Mouse (Mus musculus) neural tube, embryonic 15.5 days (tissue): Measurements from ENCODE around the gene Olfr1173. TPM values are rescaled to one million over a fixed set of nuclear protein-coding genes. Genes with fewer than 3 reads are reported as not detected.

Source experiments
- ATAC-seq: fragments of 200-750 bp; cut with Nextera tagmentation; 2 replicates; pipeline ENCODE4 v1.8.0; 2017; ENCODE audit warnings: mild to moderate bottlenecking, moderate TSS enrichment, moderate library complexity; ENCODE audit not compliant: low FRiP score
- H3K27ac ChIP-seq: fragments of 300-500 bp; sonication (generic); replicated peaks from 2 replicates; pipeline ENCODE4 v1.5.1; 2015; ENCODE audit warnings: mild to moderate bottlenecking, inconsistent platforms
- H3K27me3 ChIP-seq: fragments of 300-500 bp; sonication (generic); replicated peaks from 2 replicates; pipeline ENCODE4 v1.6.1; 2015; ENCODE audit warnings: inconsistent platforms
- H3K36me3 ChIP-seq: fragments of 300-500 bp; sonication (generic); 2 replicates; pipeline ENCODE4 v1.6.1; 2015; ENCODE audit warnings: inconsistent platforms
- H3K4me1 ChIP-seq: fragments of 300-500 bp; sonication (generic); 2 replicates; pipeline ENCODE4 v1.6.1; 2015; ENCODE audit warnings: inconsistent platforms
- H3K4me2 ChIP-seq: fragments of 300-500 bp; sonication (generic); 2 replicates; pipeline ENCODE4 v1.6.1; 2015; ENCODE audit warnings: inconsistent platforms, mild to moderate bottlenecking, moderate library complexity
- H3K4me3 ChIP-seq: fragments of 300-500 bp; sonication (generic); replicated peaks from 2 replicates; pipeline ENCODE4 v1.5.1; 2015; ENCODE audit warnings: mild to moderate bottlenecking, inconsistent platforms
- H3K9ac ChIP-seq: fragments of 300-500 bp; sonication (generic); replicated peaks from 2 replicates; pipeline ENCODE4 v1.6.1; 2015; ENCODE audit warnings: mild to moderate bottlenecking, inconsistent platforms
- H3K9me3 ChIP-seq: fragments of 300-500 bp; sonication (generic); replicated peaks from 2 replicates; pipeline ENCODE4 v1.6.1; 2016; ENCODE audit warnings: inconsistent platforms
- WGBS: fragments of 180-500 bp; shearing (Covaris S2); methylation state at CpG from one replicate; pipeline ENCODE4 v1.1.7; 2015; ENCODE audit warnings: mixed read lengths; 5-methylcytosine and 5-hydroxymethylcytosine counted together
- polyA plus RNA-seq: library from polyadenylated mRNA; unstranded; fragments of >200 nt; fragmentation: Nextera tagmentation; extraction: Ambion mirVana; gene quantifications from 2 replicates; pipeline ENCODE4 v1.2.1, GENCODE M21; 2015

The Olfr1173 gene
- not detected in 2 replicates for polyA plus RNA-seq

- Histone ChIP-seq H3K27ac (no peak within 1 kb of the TSS), H3K36me3 (no peaks in the 10 kb centered on the region), H3K27me3 (no peaks in the 10 kb centered on the region), H3K4me2 (no peak within 1 kb of the TSS), H3K9ac (no peak within 1 kb of the TSS), H3K4me3 (no peak within 1 kb of the TSS), H3K4me1 (no peaks in the 10 kb centered on the region), H3K9me3 (no peaks in the 10 kb centered on the region)
- ATAC-seq = no peak
Measured at GRCm38 (mm10) chr2:88279775-88280174, at the start of gene Olfr1173. Olfr1173 (minus strand) TSS chr2:88279875.

- no peaks in the 10 kb centered on the region for H3K27me3 ChIP-seq
- WGBS = 89% methylated on average over 2 of the region's 2 CpGs
- no peak within 1 kb of the TSS for H3K4me2 ChIP-seq
- H3K27ac ChIP-seq = no peak within 1 kb of the TSS
- H3K9ac ChIP-seq = no peak within 1 kb of the TSS
- no peak within 1 kb of the TSS for H3K4me3 ChIP-seq
- no peaks in the 10 kb centered on the region for H3K4me1 ChIP-seq
- no peaks in the 10 kb centered on the region for H3K9me3 ChIP-seq
- no peaks in the 10 kb centered on the region for H3K36me3 ChIP-seq
- ATAC-seq = no peak
Measured at GRCm38 (mm10) chr2:88327115-88327514, 47.4 kb upstream of the Olfr1173 start, which contains the start of gene Olfr1175-ps. Olfr1175-ps (minus strand) TSS chr2:88327215.

- Histone ChIP-seq H3K4me1 (no peaks in the 10 kb centered on the region), H3K9me3 (no peaks in the 10 kb centered on the region), H3K4me2 (no peak within 1 kb of the TSS), H3K36me3 (no peaks in the 10 kb centered on the region), H3K9ac (no peak within 1 kb of the TSS), H3K4me3 (no peak within 1 kb of the TSS), H3K27me3 (no peaks in the 10 kb centered on the region), H3K27ac (no peak within 1 kb of the TSS)
- 89% methylated on average over 4 of the region's 4 CpGs for WGBS
- no peak for ATAC-seq
Measured at GRCm38 (mm10) chr2:88315035-88315434, 35.4 kb upstream of the Olfr1173 start, which contains the start of gene Olfr1174-ps. Olfr1174-ps (minus strand) TSS chr2:88315135.

- Histone ChIP-seq H3K9ac (no peak within 1 kb of the TSS), H3K36me3 (no peaks in the 10 kb centered on the region), H3K4me3 (no peak within 1 kb of the TSS), H3K4me2 (no peak within 1 kb of the TSS), H3K4me1 (no peaks in the 10 kb centered on the region), H3K9me3 (no peaks in the 10 kb centered on the region), H3K27ac (no peak within 1 kb of the TSS), H3K27me3 (no peaks in the 10 kb centered on the region)
- ATAC-seq = no peak
- WGBS = 86% methylated on average over 1 of the region's 1 CpGs
Measured at GRCm38 (mm10) chr2:88228234-88228633, 51.4 kb downstream of the Olfr1173 start, which contains the start of gene Olfr1170. Olfr1170 (minus strand) TSS chr2:88228334.

Other genes with a start within 250 kb of the Olfr1173 start
- not detected in 2 replicates for gene Olfr73, start 242.2 kb downstream of the Olfr1173 start, polyA plus RNA-seq
- gene Olfr1162, start 228.7 kb downstream of the Olfr1173 start, polyA plus RNA-seq = not detected in 2 replicates
- not detected in 2 replicates for gene Olfr1163, start 208.0 kb downstream of the Olfr1173 start, polyA plus RNA-seq
- gene Olfr1164, start 185.9 kb downstream of the Olfr1173 start, polyA plus RNA-seq = not detected in 2 replicates
- not detected in 2 replicates for gene Olfr1166, start 151.6 kb downstream of the Olfr1173 start, polyA plus RNA-seq
- gene Olfr1167, start 124.7 kb downstream of the Olfr1173 start, polyA plus RNA-seq = not detected in 2 replicates
- not detected in 2 replicates for gene Olfr1168, start 98.0 kb downstream of the Olfr1173 start, polyA plus RNA-seq
- not detected in 2 replicates for gene Olfr1170, start 51.5 kb downstream of the Olfr1173 start, polyA plus RNA-seq
- not detected in 2 replicates for gene Olfr1174-ps, start 35.3 kb upstream of the Olfr1173 start, polyA plus RNA-seq
- not detected in 2 replicates for gene Olfr1175-ps, start 47.3 kb upstream of the Olfr1173 start, polyA plus RNA-seq
- gene Olfr1176, start 56.8 kb upstream of the Olfr1173 start, polyA plus RNA-seq = not detected in 2 replicates
- not detected in 2 replicates for gene Olfr1177-ps, start 66.6 kb upstream of the Olfr1173 start, polyA plus RNA-seq
- gene Olfr1178, start 107.2 kb upstream of the Olfr1173 start, polyA plus RNA-seq = not detected in 2 replicates
- not detected in 2 replicates for gene Olfr1179, start 126.6 kb upstream of the Olfr1173 start, polyA plus RNA-seq
- not detected in 2 replicates for gene Olfr1180, start 139.3 kb upstream of the Olfr1173 start, polyA plus RNA-seq
- gene Olfr1181, start 146.3 kb upstream of the Olfr1173 start, polyA plus RNA-seq = not detected in 2 replicates
- not detected in 2 replicates for gene Gm13757, start 169.3 kb upstream of the Olfr1173 start, polyA plus RNA-seq
- gene Olfr1183, start 175.0 kb upstream of the Olfr1173 start, polyA plus RNA-seq = not detected in 2 replicates
- gene Olfr1184, start 203.7 kb upstream of the Olfr1173 start, polyA plus RNA-seq = not detected in 2 replicates
- not detected in 2 replicates for gene Olfr1185-ps1, start 213.4 kb upstream of the Olfr1173 start, polyA plus RNA-seq
- gene Olfr1186, start 238.7 kb upstream of the Olfr1173 start, polyA plus RNA-seq = not detected in 2 replicates